Mouse (Mus musculus) gastrocnemius, adult 2 months (tissue): Measurements from ENCODE around the gene Sars. TPM values are rescaled to one million over a fixed set of nuclear protein-coding genes. Genes with fewer than 3 reads are reported as not detected.

ENCODE experiments used
- DNase-seq: peaks from one replicate; pipeline ENCODE4 v3.0.0; 2022
- H3K27ac ChIP-seq: fragments of 200-600 bp; 2 replicates; pipeline ENCODE4 v1.8.1; 2022; ENCODE audit warnings: mild to moderate bottlenecking
- H3K4me3 ChIP-seq: fragments of 200-600 bp; 2 replicates; pipeline ENCODE4 v1.8.1; 2022; ENCODE audit warnings: mild to moderate bottlenecking, moderate library complexity
- CTCF ChIP-seq: fragments of 200-600 bp; IDR thresholded peaks from 2 replicates; pipeline ENCODE4 v1.8.1; 2022; ENCODE audit warnings: antibody characterized with exemption, mild to moderate bottlenecking, moderate library complexity
- intact Hi-C: fragments of 180-260 bp; cut with DNase I; formaldehyde crosslinking; loops from one replicate; pipeline ENCODE4 v1.15.1; 2025
- total RNA-seq, 2 experiments: library from RNA; stranded (reverse); gene quantifications; 2 replicates each; pipeline ENCODE4 v1.2.3; 2021

Sars gene
- total RNA-seq, 2 experiments from 2014 or later = 116 to 135 TPM

DNA sequence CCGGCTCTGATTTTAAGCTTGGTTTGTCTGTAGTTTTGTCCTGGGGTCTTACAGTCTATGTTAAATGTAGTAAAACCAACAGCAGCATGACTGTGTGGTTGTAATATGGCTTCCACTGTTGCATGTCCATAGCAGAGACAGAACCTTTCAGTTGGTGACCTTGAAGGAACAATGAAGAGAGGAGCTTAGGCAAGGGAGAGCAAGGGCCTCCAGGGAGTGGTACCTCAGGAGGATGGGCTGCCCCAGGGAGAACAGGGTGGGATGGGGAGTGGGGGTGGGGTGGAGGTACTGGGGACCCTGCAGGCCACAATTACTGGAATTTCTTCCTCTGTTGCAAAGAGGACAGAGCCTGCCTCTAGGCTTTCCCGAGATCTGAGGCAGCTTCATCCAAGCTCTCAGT is 7.0 kb upstream of the Sars start:
- DNase-seq = no peak
- Histone ChIP-seq H3K4me3 (no peak overlapping the region), H3K27ac (no peak overlapping the region)
- intact Hi-C loops = no loop called here
- no peak for TF ChIP-seq CTCF

- TF ChIP-seq CTCF = no peak
- no peak for DNase-seq
- intact Hi-C loops = loop anchor here (2.0 kb wide), 1 partner anchor 109 kb away; no protein-coding TSS in a partner anchor
- Histone ChIP-seq H3K4me3 (peak overlapping the region; percentile 74), H3K27ac (peak overlapping the region; percentile 90)
Measured at GRCm38 (mm10) chr3:108445366-108445705, 327 bp upstream of the Sars start.

DNA sequence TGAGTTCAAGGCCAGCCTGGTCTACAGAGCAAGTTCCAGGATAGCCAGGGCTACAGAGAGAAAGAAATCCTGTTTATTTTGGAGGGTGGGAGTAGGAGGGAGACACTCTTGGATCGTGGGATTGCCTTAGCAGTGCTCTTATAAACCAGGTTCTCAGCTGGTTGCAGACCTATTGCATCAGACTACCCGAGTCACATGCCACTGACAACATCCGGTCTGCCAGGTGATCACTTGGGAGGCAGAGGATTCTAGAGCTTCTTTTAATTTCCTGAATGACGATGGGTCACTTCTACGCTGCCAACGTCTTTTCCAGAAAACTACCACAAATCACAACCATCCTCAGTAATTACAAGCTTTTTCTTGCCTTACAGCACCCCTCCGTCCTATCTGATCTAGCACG is 980 bp downstream of the Sars start:
- intact Hi-C loops = loop anchor here (2.0 kb wide), 1 partner anchor 111 kb away; no protein-coding TSS in a partner anchor
- H3K27ac ChIP-seq = peak overlapping the region; percentile 90
- no peak for TF ChIP-seq CTCF
- H3K4me3 ChIP-seq = peak overlapping the region; percentile 74
- peak; percentile 66 for DNase-seq

GRCm38 (mm10) chr3:108436380-108436714 is 8.7 kb downstream of the Sars start:
- no peak for TF ChIP-seq CTCF
- intact Hi-C loops = no loop called here
- Histone ChIP-seq H3K4me3 (no peak overlapping the region), H3K27ac (no peak overlapping the region)
- no peak for DNase-seq

DNA sequence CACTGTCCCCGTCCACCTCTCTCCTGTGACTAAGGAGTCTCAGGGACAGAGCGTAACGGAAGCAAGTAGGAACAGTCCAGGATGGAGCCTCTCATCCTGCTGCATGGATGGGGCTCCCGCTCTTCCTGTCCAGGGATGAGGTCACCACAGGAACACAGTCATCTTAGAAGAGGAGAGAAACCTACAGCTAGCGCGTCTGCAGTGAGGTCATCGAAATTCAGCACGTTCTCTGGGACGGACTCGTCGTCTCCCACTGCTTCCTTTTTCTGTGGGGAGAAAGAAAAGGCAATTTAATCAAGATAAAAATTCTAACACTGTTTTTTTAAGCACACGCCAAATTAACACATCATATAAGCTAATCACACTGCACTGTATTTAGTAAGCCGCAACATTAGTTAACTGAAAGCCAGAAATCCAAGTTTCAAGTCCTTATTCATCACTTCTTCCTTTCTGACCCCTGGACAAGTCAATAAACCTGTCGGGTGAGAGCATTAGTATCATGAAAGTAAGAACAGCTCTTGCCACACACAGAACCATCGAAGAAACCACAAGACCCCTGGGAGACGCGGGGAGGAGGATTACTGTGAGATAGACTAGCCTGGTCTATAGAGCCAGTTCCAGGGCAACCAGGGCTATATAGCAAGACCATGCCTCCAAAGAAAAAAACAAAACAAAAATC is 9.2 kb downstream of the Sars start:
- Histone ChIP-seq H3K27ac (no peak overlapping the region), H3K4me3 (no peak overlapping the region)
- no peak for DNase-seq
- intact Hi-C loops = no loop called here
- TF ChIP-seq CTCF = no peak

DNA sequence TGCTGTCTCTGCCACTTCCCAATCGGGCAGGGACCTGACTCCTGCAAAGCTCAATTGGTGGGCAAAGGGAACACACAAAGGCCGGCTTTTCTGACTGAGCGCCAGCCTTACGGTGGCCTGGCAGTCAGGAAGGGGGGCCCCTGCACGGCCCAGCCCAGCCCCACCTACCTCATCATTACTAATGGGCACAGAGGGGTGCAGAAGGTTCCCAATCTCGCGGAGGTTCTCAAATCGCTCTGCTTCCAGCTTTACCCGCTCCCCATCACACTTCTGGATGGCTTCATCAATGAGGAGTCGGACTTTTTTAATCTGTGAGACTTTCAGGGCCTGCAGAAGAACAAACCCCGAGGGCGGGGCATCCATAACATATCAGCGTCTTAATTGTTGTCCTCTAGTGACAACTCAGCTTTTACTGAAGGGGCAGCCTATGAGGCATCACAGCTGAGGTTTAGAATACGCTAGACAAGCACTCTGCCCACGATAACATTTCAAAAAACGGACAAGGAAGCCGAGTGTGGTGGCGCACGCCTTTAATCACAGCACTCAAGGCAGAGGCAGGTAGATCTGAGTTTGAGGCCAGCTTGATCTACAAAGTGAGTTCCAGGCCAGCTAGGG is 11.0 kb downstream of the Sars start:
- no peak overlapping the region for H3K4me3 ChIP-seq
- DNase-seq = no peak
- intact Hi-C loops = no loop called here
- no peak overlapping the region for H3K27ac ChIP-seq
- TF ChIP-seq CTCF = no peak

GRCm38 (mm10) chr3:108433188-108433880 is 11.7 kb downstream of the Sars start:
- TF ChIP-seq CTCF = no peak
- intact Hi-C loops = no loop called here
- Histone ChIP-seq H3K27ac (no peak overlapping the region), H3K4me3 (no peak overlapping the region)
- no peak for DNase-seq

GRCm38 (mm10) chr3:108432542-108433187 is 12.3 kb downstream of the Sars start:
- intact Hi-C loops = no loop called here
- Histone ChIP-seq H3K4me3 (no peak overlapping the region), H3K27ac (no peak overlapping the region)
- TF ChIP-seq CTCF = no peak
- DNase-seq = no peak

DNA sequence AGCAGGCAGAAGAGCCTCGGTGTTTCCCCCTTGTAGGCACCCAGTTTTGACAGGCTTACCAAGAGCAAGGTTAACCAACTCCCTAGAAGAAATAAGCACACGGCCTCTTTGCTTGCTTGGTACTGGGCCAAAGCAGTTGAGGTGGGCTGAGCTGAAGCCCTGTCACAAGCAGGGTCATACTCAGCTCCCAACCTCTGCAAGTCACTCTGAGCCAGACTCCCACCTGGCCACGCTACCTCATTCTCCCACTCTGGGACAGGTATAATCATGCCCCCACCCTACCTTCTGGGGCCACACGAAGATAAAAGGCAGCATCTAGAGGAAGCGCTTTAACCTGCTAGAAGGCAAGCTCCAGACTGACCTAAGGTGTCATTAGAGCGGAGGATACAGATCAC is 19.4 kb downstream of the Sars start:
- TF ChIP-seq CTCF = no peak
- Histone ChIP-seq H3K4me3 (no peak overlapping the region), H3K27ac (no peak overlapping the region)
- intact Hi-C loops = no loop called here
- no peak for DNase-seq

- H3K27ac ChIP-seq = no peak overlapping the region
Measured at GRCm38 (mm10) chr3:108424944-108425623, 19.9 kb downstream of the Sars start.

DNA sequence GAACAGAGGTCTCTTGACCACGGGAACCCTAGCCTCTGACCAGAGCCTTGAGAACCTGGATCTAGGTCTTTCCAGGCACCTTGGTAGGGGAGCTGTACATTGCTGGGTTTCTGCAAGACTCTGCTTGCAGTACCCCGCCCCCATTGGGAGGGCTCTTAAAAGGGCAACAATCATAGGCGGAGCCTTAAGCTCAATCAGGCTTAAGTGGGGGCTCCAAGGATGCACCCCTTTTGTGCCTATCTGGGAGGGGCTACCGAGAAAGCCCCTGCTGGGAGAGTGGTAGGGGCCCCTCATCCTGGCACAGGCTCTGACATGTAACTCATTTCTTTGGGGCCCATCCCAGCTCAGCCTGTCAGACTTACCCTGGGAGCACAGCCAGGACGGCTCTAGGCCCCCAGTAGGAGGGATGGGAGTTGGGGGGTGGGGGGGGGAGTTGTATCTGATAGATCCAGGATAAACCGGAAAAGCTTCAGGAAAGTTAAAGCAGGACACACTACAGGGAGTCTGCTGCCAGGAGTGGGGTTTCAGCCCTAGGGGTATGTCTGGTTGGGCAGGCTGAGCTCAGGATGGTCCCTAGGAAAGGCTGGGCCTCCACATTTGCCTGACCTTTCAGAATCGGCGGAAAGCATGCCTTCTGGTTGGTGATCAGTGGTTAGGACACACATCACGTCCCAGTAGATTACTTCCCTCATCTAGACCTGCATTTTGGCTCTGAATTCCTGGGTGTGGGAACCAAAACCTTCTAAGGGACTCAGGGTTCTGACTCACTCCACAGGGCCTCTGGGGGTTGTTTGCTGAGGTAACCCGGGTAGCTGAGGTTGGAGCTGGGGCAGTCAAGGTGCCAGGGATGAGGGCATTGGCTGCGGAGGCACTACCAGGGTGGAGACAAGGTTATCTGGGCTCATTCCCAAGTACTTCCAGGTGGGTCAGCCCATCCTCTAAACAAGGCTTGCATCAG is 20.9 kb downstream of the Sars start:
- peak; percentile 52 for DNase-seq
- Histone ChIP-seq H3K27ac (no peak overlapping the region), H3K4me3 (no peak overlapping the region)
- TF ChIP-seq CTCF = no peak
- intact Hi-C loops = no loop called here

More at GRCm38 (mm10) chr3:108424944-108425623, 19.9 kb downstream of the Sars start:
- intact Hi-C loops = no loop called here
- no peak overlapping the region for H3K4me3 ChIP-seq
- no peak for DNase-seq
- TF ChIP-seq CTCF = no peak
